ENCODE assay signal across 9 mouse cellular contexts in genomic region chr9:43737331-43737730, GRCm38 (mm10). TPM values are rescaled to one million over a fixed set of nuclear protein-coding genes. Genes with fewer than 3 reads are reported as not detected.
DNase-seq lines count a peak whose midpoint lies in the region; ATAC-seq and TF ChIP-seq lines count a peak whose summit lies in the region.
"Had no signal": no experiment of that assay in that cellular context is flagged by ENCODE, and none has a peak within 500 bp of the region (broad histone marks: within the 10 kb centered on the region; RNA-seq: fewer than 3 reads in every experiment).

No protein-coding gene starts in this region.

- H3K4me2 ChIP-seq in embryonic facial prominence, embryonic 14.5 days (ENCODE audit: low read depth, low read length): peak overlapping the region; percentile 43
- H3K4me2 ChIP-seq in intestine, postnatal 0 days (replicated peaks; ENCODE audit: low read depth): peak overlapping the region; percentile 46
- peak overlapping the region; percentile 50 for H3K4me2 ChIP-seq in neural tube, embryonic 15.5 days

- no peak overlapping the region for H3K27ac ChIP-seq in embryonic facial prominence, embryonic 14.5 days (replicated peaks; ENCODE audit: low read depth, low read length)
- no peak overlapping the region for H3K27ac ChIP-seq in intestine, postnatal 0 days (ENCODE audit: low read depth, low read length)
- no peak overlapping the region for H3K27ac ChIP-seq in neural tube, embryonic 15.5 days (replicated peaks)

- 13% methylated on average over 3 of the region's 3 CpGs for WGBS in embryonic facial prominence, embryonic 14.5 days
- 8% methylated on average over 3 of the region's 3 CpGs for WGBS in intestine, postnatal 0 days
- 5% methylated on average over 3 of the region's 3 CpGs for WGBS in neural tube, embryonic 15.5 days

- no peaks in the 10 kb centered on the region for H3K36me3 ChIP-seq in embryonic facial prominence, embryonic 14.5 days (ENCODE audit: control insufficient read depth, insufficient read depth, low read length)
- H3K36me3 ChIP-seq in intestine, postnatal 0 days (ENCODE audit: control insufficient read depth, insufficient read depth): no peaks in the 10 kb centered on the region
- no peaks in the 10 kb centered on the region for H3K36me3 ChIP-seq in neural tube, embryonic 15.5 days

- peak; percentile 69 for DNase-seq in kidney, postnatal 10 days
- no peak for DNase-seq in kidney, adult 8-10 months
- no peak for DNase-seq in embryonic facial prominence, embryonic 14.5 days (ENCODE audit: low spot score)
- DNase-seq in T-cell, adult 2 months (ENCODE audit: low spot score): no peak
- no peak for DNase-seq in ovary, postnatal 36 days (ENCODE audit: low spot score)
- DNase-seq in left cerebral cortex, adult 9 months (ENCODE audit: low spot score in 2 of 2): no peak
- DNase-seq: thymus, adult 18-20 months had no signal

- H3K4me3 ChIP-seq in embryonic facial prominence, embryonic 14.5 days (ENCODE audit: low read depth, low read length): no peak overlapping the region
- no peak overlapping the region for H3K4me3 ChIP-seq in intestine, postnatal 0 days (ENCODE audit: low read depth, low read length)
- H3K4me3 ChIP-seq in neural tube, embryonic 15.5 days (replicated peaks): no peak overlapping the region

- no peaks in the 10 kb centered on the region for H3K9me3 ChIP-seq in embryonic facial prominence, embryonic 14.5 days (ENCODE audit: control insufficient read depth, low read length)
- no peaks in the 10 kb centered on the region for H3K9me3 ChIP-seq in intestine, postnatal 0 days (ENCODE audit: control insufficient read depth)
- no peaks in the 10 kb centered on the region for H3K9me3 ChIP-seq in neural tube, embryonic 15.5 days (replicated peaks)

- H3K9ac ChIP-seq in embryonic facial prominence, embryonic 14.5 days (ENCODE audit: low read depth, low read length): no peak overlapping the region
- peak overlapping the region; percentile 37; the same call in 1 of the 2 replicates for H3K9ac ChIP-seq in intestine, postnatal 0 days (ENCODE audit: low read depth, low read length)
- H3K9ac ChIP-seq in neural tube, embryonic 15.5 days (replicated peaks): no peak overlapping the region

- no peaks in the 10 kb centered on the region for H3K27me3 ChIP-seq in embryonic facial prominence, embryonic 14.5 days (replicated peaks; ENCODE audit: control insufficient read depth, insufficient read depth, low read length)
- no peaks in the 10 kb centered on the region for H3K27me3 ChIP-seq in intestine, postnatal 0 days (replicated peaks; ENCODE audit: control insufficient read depth, insufficient read depth, low read length)
- peaks cover 8% of the 10 kb centered on the region; the same call in 1 of the 2 replicates for H3K27me3 ChIP-seq in neural tube, embryonic 15.5 days (replicated peaks)

- TF ChIP-seq CTCF in intestine, postnatal 0 days (IDR thresholded peaks at IDR 0.05; ENCODE audit: low read depth): no peak

- no peak for ATAC-seq in embryonic facial prominence, embryonic 14.5 days (ENCODE audit: low read depth)
- no peak for ATAC-seq in intestine, postnatal 0 days
- no peak for ATAC-seq in neural tube, embryonic 15.5 days (ENCODE audit: low FRiP score)

- H3K4me1 ChIP-seq in embryonic facial prominence, embryonic 14.5 days (ENCODE audit: control insufficient read depth, insufficient read depth, low read length): peaks cover 10% of the 10 kb centered on the region
- H3K4me1 ChIP-seq in intestine, postnatal 0 days (replicated peaks; ENCODE audit: control insufficient read depth, insufficient read depth, low read length): no peaks in the 10 kb centered on the region; the same call in 1 of the 2 replicates
- peaks cover 28% of the 10 kb centered on the region for H3K4me1 ChIP-seq in neural tube, embryonic 15.5 days

RNA-seq across cellular contexts. Expression of gene Nectin1, which starts 6.5 kb away (rescaled TPM):
- 9.0 and 10.1 TPM in 2 replicates for polyA plus RNA-seq in embryonic facial prominence, embryonic 14.5 days (2014; fragmentation: Nextera tagmentation; extraction: Ambion mirVana)
- 4.7 and 5.5 TPM in 2 replicates for polyA plus RNA-seq in intestine, postnatal 0 days (2015; fragmentation: Nextera tagmentation; extraction: Ambion mirVana)
- 14.0 and 14.9 TPM in 2 replicates for polyA plus RNA-seq in neural tube, embryonic 15.5 days (2015; fragmentation: Nextera tagmentation; extraction: Ambion mirVana)
